Mouse (Mus musculus): Measurements from ENCODE around the gene Yap1. TPM values are rescaled to one million over a fixed set of nuclear protein-coding genes. Genes with fewer than 3 reads are reported as not detected.

Gene Yap1
- polyA plus RNA-seq, 1 experiment from 2014 or later: 42.0 TPM

DNA sequence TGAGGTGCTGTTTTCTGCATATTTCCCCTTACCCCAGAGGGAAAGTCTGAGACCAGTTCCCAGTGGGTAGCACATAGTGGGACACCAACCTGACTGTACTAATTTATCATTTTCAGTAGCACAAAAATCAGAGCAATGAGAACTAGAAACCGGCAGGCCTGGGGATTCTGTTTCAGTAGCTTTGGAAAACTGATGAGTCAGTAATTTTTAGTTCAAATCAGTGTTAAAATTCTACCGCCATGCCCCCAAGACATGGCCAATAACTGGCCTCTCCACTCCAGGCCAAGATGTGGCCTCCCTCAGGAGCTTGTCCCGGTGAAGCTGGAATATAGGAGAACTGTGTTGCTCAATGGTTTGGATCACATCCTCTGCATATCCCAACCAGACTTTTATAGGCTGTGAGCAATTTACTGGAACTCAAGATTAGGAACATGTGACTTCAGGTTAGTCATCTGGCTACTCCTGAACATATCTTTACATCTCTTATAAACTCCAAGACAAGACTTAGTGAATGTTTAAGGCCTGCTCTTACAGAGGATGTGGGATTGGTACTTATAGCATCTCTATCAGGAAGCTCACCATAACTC is 76.1 kb downstream of the Yap1 start:
- DNase-seq: no peak
- no peak for TF ChIP-seq CTCF (IDR thresholded peaks at IDR 0.05; ENCODE audit: low read depth)
- no peaks in the 10 kb centered on the region for H3K27me3 ChIP-seq (ENCODE audit: insufficient read depth, low read length)
- H3K36me3 ChIP-seq (ENCODE audit: insufficient read depth): peaks cover 58% of the 10 kb centered on the region
- no peak overlapping the region for H3K27ac ChIP-seq (ENCODE audit: low read depth)
- peaks cover 14% of the 10 kb centered on the region; the same call in 1 of the 2 replicates for H3K9me3 ChIP-seq (ENCODE audit: low read depth, low read length)
- no peak overlapping the region for H3K4me2 ChIP-seq
- H3K4me3 ChIP-seq (ENCODE audit: low read depth, low read length): no peak overlapping the region
- H3K9ac ChIP-seq: no peak overlapping the region
- H3K4me1 ChIP-seq (ENCODE audit: insufficient read depth): no peaks in the 10 kb centered on the region; the same call in 1 of the 2 replicates
- WGBS: 84% methylated on average over 3 of the region's 3 CpGs
- ATAC-seq (ENCODE audit: insufficient read depth): no peak

DNA sequence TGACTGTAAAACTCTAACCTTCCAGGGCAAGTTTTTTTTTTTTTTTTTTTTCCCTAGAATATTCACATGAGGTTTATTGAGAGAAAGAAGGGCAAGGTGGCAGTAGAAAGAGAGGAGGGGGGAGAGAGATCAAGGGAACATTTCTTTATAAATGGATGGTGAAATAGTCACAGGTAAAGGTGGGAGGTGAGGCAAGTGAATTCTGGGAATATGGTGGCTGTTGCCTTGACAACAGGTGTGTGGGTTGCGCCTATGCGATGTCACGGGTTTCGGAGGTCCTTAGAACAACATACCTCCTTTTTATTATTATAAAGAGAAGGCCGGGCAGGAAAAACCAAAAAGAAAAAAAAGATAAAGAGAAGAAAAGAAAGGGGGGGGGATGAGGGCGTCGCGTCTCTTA is 89.5 kb downstream of the Yap1 start:
- no peak for DNase-seq
- ATAC-seq (ENCODE audit: insufficient read depth): peak; percentile 9; the same call in 1 of the 2 replicates
- Histone ChIP-seq H3K36me3 (ENCODE audit: insufficient read depth) (no peaks in the 10 kb centered on the region), H3K9ac (no peak overlapping the region), H3K4me1 (ENCODE audit: insufficient read depth) (no peaks in the 10 kb centered on the region), H3K4me2 (peak overlapping the region; percentile 52), H3K4me3 (ENCODE audit: low read depth, low read length) (no peak overlapping the region), H3K9me3 (ENCODE audit: low read depth, low read length) (no peaks in the 10 kb centered on the region), H3K27ac (ENCODE audit: low read depth) (no peak overlapping the region), H3K27me3 (ENCODE audit: insufficient read depth, low read length) (no peaks in the 10 kb centered on the region)
- no peak for TF ChIP-seq CTCF (IDR thresholded peaks at IDR 0.05; ENCODE audit: low read depth)
- WGBS: 59% methylated on average over 8 of the region's 8 CpGs

DNA sequence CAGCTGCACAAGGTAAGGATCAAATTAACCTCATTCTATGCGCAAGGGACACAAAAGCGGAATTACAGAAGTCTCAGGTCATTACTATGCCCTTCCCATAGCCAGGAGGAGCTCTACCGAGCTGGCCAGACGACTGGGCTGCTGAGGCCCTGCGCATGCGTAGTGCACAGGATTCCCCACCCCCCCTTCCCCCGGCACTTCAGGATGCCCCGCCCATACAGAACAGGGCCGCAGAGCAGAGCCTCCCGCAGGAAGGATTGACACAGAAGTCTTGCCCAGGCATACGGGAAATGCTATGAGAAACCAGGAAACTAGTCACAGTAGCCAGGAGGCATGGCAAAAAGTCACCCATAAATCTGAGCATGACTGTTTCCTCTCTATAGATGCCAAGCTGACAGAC is 89.9 kb downstream of the Yap1 start:
- peak; percentile 42 for TF ChIP-seq CTCF (IDR thresholded peaks at IDR 0.05; ENCODE audit: low read depth)
- no peak overlapping the region for H3K4me3 ChIP-seq (ENCODE audit: low read depth, low read length)
- ATAC-seq (ENCODE audit: insufficient read depth) (peak; percentile 94), DNase-seq (peak; percentile 88)
- no peaks in the 10 kb centered on the region for H3K4me1 ChIP-seq (ENCODE audit: insufficient read depth)
- no peaks in the 10 kb centered on the region for H3K27me3 ChIP-seq (ENCODE audit: insufficient read depth, low read length)
- no peaks in the 10 kb centered on the region for H3K9me3 ChIP-seq (ENCODE audit: low read depth, low read length)
- H3K9ac ChIP-seq: no peak overlapping the region
- H3K27ac ChIP-seq (ENCODE audit: low read depth): no peak overlapping the region
- peak overlapping the region; percentile 52 for H3K4me2 ChIP-seq
- no peaks in the 10 kb centered on the region for H3K36me3 ChIP-seq (ENCODE audit: insufficient read depth)
- whole genome bisulfite sequencing: 3% methylated on average over 11 of the region's 11 CpGs

DNA sequence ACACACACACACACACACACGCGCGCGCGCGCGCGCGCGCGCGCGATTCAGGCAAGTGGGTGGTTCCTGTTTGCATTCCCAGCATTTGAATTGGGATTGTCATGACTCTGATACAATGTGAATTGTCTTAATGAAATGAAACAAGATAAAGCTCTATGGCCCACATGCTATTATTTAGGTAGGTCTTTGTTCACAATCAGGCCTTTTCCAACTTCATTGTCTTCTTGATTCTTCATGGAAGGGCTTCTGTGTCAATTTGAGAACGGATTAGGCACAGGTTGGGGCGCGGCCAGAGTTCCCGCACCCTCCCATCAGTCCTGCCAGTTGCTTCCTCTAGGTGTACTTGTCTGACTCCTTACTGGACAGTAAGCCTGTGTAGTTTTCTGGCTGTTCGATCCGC is 90.4 kb downstream of the Yap1 start:
- TF ChIP-seq CTCF (IDR thresholded peaks at IDR 0.05; ENCODE audit: low read depth): no peak
- no peak overlapping the region for H3K27ac ChIP-seq (ENCODE audit: low read depth)
- WGBS: 59% methylated on average over 19 of the region's 19 CpGs
- peak overlapping the region; percentile 52 for H3K4me2 ChIP-seq
- no peaks in the 10 kb centered on the region for H3K27me3 ChIP-seq (ENCODE audit: insufficient read depth, low read length)
- no peak for DNase-seq
- H3K9me3 ChIP-seq (ENCODE audit: low read depth, low read length): no peaks in the 10 kb centered on the region
- H3K4me1 ChIP-seq (ENCODE audit: insufficient read depth): no peaks in the 10 kb centered on the region
- H3K36me3 ChIP-seq (ENCODE audit: insufficient read depth): no peaks in the 10 kb centered on the region
- H3K9ac ChIP-seq: no peak overlapping the region
- peak; percentile 21; the same call in 1 of the 2 replicates for ATAC-seq (ENCODE audit: insufficient read depth)
- no peak overlapping the region for H3K4me3 ChIP-seq (ENCODE audit: low read depth, low read length)

DNA sequence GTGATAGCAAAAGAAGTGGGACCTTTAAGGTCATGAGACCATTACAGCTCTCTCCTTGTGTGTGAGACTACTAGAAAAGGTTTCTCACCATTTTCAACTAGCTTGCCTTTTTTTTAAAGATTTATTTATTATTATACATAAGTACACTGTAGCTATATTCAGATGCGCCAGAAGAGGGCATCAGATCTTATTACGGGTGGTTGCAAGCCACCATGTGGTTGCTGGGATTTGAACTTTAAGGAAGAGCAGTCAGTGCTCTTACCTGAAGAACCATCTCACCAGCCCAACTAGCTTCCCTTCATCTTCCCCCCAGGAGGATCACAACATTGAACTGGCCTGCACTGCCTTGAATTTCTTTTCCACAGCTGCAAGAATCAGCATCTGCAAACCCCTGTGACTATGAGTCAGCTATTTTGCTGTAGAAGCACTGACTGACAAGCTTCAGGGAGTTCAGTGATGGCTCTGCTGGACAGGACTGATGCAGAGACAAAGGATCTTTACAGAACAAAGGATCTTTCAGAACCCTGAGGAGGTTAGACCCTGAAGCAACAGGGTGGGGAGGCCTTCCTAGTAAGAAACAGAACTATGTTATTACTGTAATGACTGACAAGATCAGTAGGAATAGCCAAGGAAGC is 96.9 kb downstream of the Yap1 start:
- Histone ChIP-seq H3K9ac (no peak overlapping the region), H3K27me3 (ENCODE audit: insufficient read depth, low read length) (no peaks in the 10 kb centered on the region), H3K4me1 (ENCODE audit: insufficient read depth) (0 out of 2 replicates have a peak, but pooled peaks cover 5% of the 10 kb centered on the region), H3K4me3 (ENCODE audit: low read depth, low read length) (no peak overlapping the region), H3K36me3 (ENCODE audit: insufficient read depth) (no peaks in the 10 kb centered on the region), H3K4me2 (no peak overlapping the region), H3K27ac (ENCODE audit: low read depth) (no peak overlapping the region), H3K9me3 (ENCODE audit: low read depth, low read length) (no peaks in the 10 kb centered on the region)
- 77% methylated on average over 2 of the region's 2 CpGs for WGBS
- DNase-seq: no peak
- ATAC-seq (ENCODE audit: insufficient read depth): no peak
- 0 out of 2 replicates have a peak, but pooled peaks have one; percentile 11 for TF ChIP-seq CTCF (IDR thresholded peaks at IDR 0.05; ENCODE audit: low read depth)

DNA sequence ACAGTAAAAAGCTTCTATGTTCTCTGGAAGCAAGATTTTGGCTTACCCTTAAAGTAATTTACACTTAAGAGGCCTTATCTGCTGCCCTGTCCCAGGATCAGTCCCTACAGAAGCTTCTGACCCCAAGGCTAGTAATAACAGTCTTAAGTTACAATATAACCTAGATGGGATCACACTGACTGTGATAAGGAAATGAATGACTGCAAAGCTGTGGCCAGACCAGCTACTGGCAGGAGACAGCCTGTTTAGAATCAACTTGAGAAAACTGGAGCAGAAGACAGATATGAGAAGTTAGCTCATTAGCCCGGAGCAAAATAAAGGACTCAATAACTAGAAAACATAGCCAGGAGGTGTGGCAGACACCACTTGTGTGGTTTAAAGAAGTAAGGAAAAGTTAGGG is 97.8 kb downstream of the Yap1 start:
- DNase-seq: no peak
- Histone ChIP-seq H3K9me3 (ENCODE audit: low read depth, low read length) (no peaks in the 10 kb centered on the region), H3K4me2 (no peak overlapping the region), H3K4me1 (ENCODE audit: insufficient read depth) (0 out of 2 replicates have a peak, but pooled peaks cover 5% of the 10 kb centered on the region), H3K9ac (no peak overlapping the region), H3K36me3 (ENCODE audit: insufficient read depth) (no peaks in the 10 kb centered on the region), H3K4me3 (ENCODE audit: low read depth, low read length) (no peak overlapping the region), H3K27me3 (ENCODE audit: insufficient read depth, low read length) (no peaks in the 10 kb centered on the region), H3K27ac (ENCODE audit: low read depth) (no peak overlapping the region)
- no peak for ATAC-seq (ENCODE audit: insufficient read depth)
- no peak for TF ChIP-seq CTCF (IDR thresholded peaks at IDR 0.05; ENCODE audit: low read depth)
- WGBS: 46% methylated on average over 1 of the region's 1 CpGs

DNA sequence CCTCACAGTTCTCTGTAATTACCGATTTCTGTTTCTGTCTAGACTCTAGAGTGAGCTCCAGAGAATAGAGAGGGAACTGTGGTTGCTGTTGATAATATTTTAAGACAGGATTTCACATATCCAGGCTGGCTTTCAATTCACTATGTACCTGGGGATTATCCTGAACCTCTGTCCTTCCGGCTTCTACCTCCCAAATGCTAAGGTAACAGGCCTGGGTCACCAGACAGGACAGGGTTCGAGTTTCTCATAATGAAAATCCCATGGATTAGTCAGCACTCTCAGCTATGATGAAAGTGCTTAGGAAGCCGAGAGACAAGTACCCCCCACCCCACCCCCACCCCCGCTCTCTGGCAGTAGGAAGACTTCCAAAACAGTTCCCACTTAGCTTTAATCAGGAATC is 100.6 kb downstream of the Yap1 start:
- DNase-seq (no peak), ATAC-seq (ENCODE audit: insufficient read depth) (no peak)
- H3K4me2 ChIP-seq: no peak overlapping the region
- H3K36me3 ChIP-seq (ENCODE audit: insufficient read depth): no peaks in the 10 kb centered on the region
- H3K27ac ChIP-seq (ENCODE audit: low read depth): peak overlapping the region; percentile 71
- TF ChIP-seq CTCF (IDR thresholded peaks at IDR 0.05; ENCODE audit: low read depth): no peak
- H3K27me3 ChIP-seq (ENCODE audit: insufficient read depth, low read length): no peaks in the 10 kb centered on the region
- H3K4me1 ChIP-seq (ENCODE audit: insufficient read depth): 0 out of 2 replicates have a peak, but pooled peaks cover 5% of the 10 kb centered on the region
- H3K9me3 ChIP-seq (ENCODE audit: low read depth, low read length): no peaks in the 10 kb centered on the region
- H3K9ac ChIP-seq: no peak overlapping the region
- 56% methylated on average over 5 of the region's 5 CpGs for WGBS
- H3K4me3 ChIP-seq (ENCODE audit: low read depth, low read length): no peak overlapping the region
